8 mouse cellular contexts compared by ENCODE assay signal in genomic region chr9:102721406-102721978, GRCm38 (mm10). TPM values are rescaled to one million over a fixed set of nuclear protein-coding genes. Genes with fewer than 3 reads are reported as not detected.
DNase-seq lines count a peak whose midpoint lies in the region; ATAC-seq and TF ChIP-seq lines count a peak whose summit lies in the region.

No protein-coding gene starts in this region.

- intact Hi-C loops in heart, postnatal 10 days (cut with DNase I), result no loop called here

- H3K79me3 ChIP-seq in C2C12 (ENCODE audit: low read depth), result peaks cover 68% of the 10 kb centered on the region

- peak overlapping the region; percentile 67; the same call in 1 of the 2 replicates for H3K4me2 ChIP-seq in liver, embryonic 13.5 days

- peak; percentile 37 for DNase-seq in adrenal gland, adult 2 months
- no peak for DNase-seq in adrenal gland, postnatal 25 days
- DNase-seq in heart, postnatal 10 days, result peak; percentile 14 to 27
- DNase-seq in liver, embryonic 13.5 days, result no peak
- no peak for DNase-seq in thymus, adult 18-20 months
- no peak for DNase-seq in T-cell, adult 2 months (ENCODE audit: low spot score)

- H3K27ac ChIP-seq in liver, embryonic 13.5 days, result 0 out of 2 replicates have a peak overlapping the region, but pooled peaks have one; percentile 58

- TF ChIP-seq CTCF in C2C12 (IDR thresholded peaks at IDR 0.05; ENCODE audit: control insufficient read depth, insufficient read depth, insufficient read length), result no peak

- ATAC-seq in liver, embryonic 13.5 days (ENCODE audit: low read depth), result no peak
- ATAC-seq in granulocyte monocyte progenitor cell, adult 5-6 weeks (replicated peaks; ENCODE audit: poor library complexity, severe bottlenecking), result no peak

- 40% methylated on average over 3 of the region's 3 CpGs for WGBS in liver, embryonic 13.5 days (ENCODE audit: insufficient replicate concordance)

- H3K4me3 ChIP-seq in C2C12 (ENCODE audit: insufficient read depth, poor library complexity, severe bottlenecking), result peak overlapping the region; percentile 89
- H3K4me3 ChIP-seq in liver, embryonic 13.5 days (replicated peaks), result no peak overlapping the region

- H3ac ChIP-seq in C2C12 (ENCODE audit: control insufficient read depth, insufficient read length, low read depth), result no peak overlapping the region

- H3K27me3 ChIP-seq in C2C12 (ENCODE audit: control insufficient read depth, insufficient read depth, insufficient read length), result no peaks in the 10 kb centered on the region
- peaks cover 47% of the 10 kb centered on the region for H3K27me3 ChIP-seq in liver, embryonic 13.5 days

- no peak overlapping the region for H3K9ac ChIP-seq in liver, embryonic 13.5 days

- peaks cover 73% of the 10 kb centered on the region for H3K36me3 ChIP-seq in C2C12 (ENCODE audit: control insufficient read depth, insufficient read depth)
- peaks cover 32% of the 10 kb centered on the region for H3K36me3 ChIP-seq in liver, embryonic 13.5 days

- peaks cover 83% of the 10 kb centered on the region for H3K79me2 ChIP-seq in C2C12 (ENCODE audit: control insufficient read depth, insufficient read depth)

- peaks cover 40% of the 10 kb centered on the region for H3K4me1 ChIP-seq in liver, embryonic 13.5 days (replicated peaks)

- H3K9me3 ChIP-seq in liver, embryonic 13.5 days (replicated peaks), result no peaks in the 10 kb centered on the region

TF ChIP-seq in C2C12, 6 proteins besides CTCF, POLR2A, EP300 and RAD21:
- TF ChIP-seq MYOD1 (IDR thresholded peaks at IDR 0.05; ENCODE audit: control insufficient read depth, insufficient read length, low read depth), result no peak
- TF ChIP-seq MAX (IDR thresholded peaks at IDR 0.05), result no peak
- no peak for TF ChIP-seq FOSL1 (IDR thresholded peaks at IDR 0.05; ENCODE audit: insufficient read depth, low read length, poor library complexity, severe bottlenecking)
- TF ChIP-seq CEBPB (IDR thresholded peaks at IDR 0.05; ENCODE audit: low read depth), result no peak
- no peak for TF ChIP-seq USF1 (IDR thresholded peaks at IDR 0.05; ENCODE audit: low read depth)
- TF ChIP-seq MYOG (IDR thresholded peaks at IDR 0.05; ENCODE audit: control insufficient read depth, extremely low read depth, insufficient read length), result no peak

RNA-seq across cellular contexts. Expression of gene Amotl2, which starts 5.0 kb away (rescaled TPM):
- 100 to 1,000 TPM; 154 to 186 TPM for total RNA-seq in adrenal gland, adult 2 months (2021)
- 116 and 153 TPM in 2 replicates for polyA plus RNA-seq in adrenal gland, adult 2 months (2012; rRNA removed)
- total RNA-seq in adrenal gland, postnatal 25 days (2021), result 231 and 242 TPM in 2 replicates
- 61.0 TPM for polyA plus RNA-seq in C2C12 (2012; fragmentation: generic; extraction: Trizol)
- total RNA-seq in heart, postnatal 10 days (2021), result 10 to 100 TPM; 79.2 to 90.2 TPM
- 4.2 and 4.5 TPM in 2 replicates for polyA plus RNA-seq in liver, embryonic 13.5 days (2015; fragmentation: Nextera tagmentation; extraction: Ambion mirVana)
- 1.8 and 1.9 TPM in 2 replicates for total RNA-seq in granulocyte monocyte progenitor cell, adult 5-6 weeks (2014; fragmentation: Nextera tagmentation)
- total RNA-seq in granulocyte monocyte progenitor cell, adult 5-6 weeks (2017), result 2.5 and 2.6 TPM in 2 replicates

Comparison
In these comparisons a context has a peak if more than half of its experiments do, and no peak if none do; other contexts are left out.
1. DNase-seq: peak in adrenal gland, adult 2 months (single experiment) and heart, postnatal 10 days (2 of 2); none in adrenal gland, postnatal 25 days (single experiment), liver, embryonic 13.5 days (single experiment), thymus, adult 18-20 months (0 of 2) and T-cell, adult 2 months (single experiment).
2. RNA of gene Amotl2, which starts 5.0 kb away (total RNA-seq): 231 to 242 TPM in adrenal gland, postnatal 25 days, 154 to 186 TPM in adrenal gland, adult 2 months and 79.2 to 90.2 TPM in heart, postnatal 10 days; 1.8 to 2.6 TPM in granulocyte monocyte progenitor cell, adult 5-6 weeks; every median in the first group is over 10 times any median in the second.